Mouse (Mus musculus) A20 (cell line): ENCODE results near the gene Tuba1c.

ENCODE experiments used
- DNase-seq: peaks from one replicate; pipeline ENCODE4 v3.0.0-alpha.2; 2011; ENCODE audit warnings: low read depth, low spot score

Tuba1c gene

GRCm38 (mm10) chr15:98994957-98995520 lies 34.7 kb upstream of the Tuba1c start:
- DNase-seq, result no peak

- DNase-seq, result no peak
Measured at GRCm38 (mm10) chr15:98996840-98997239, 32.9 kb upstream of the Tuba1c start.

- no peak for DNase-seq
Measured at GRCm38 (mm10) chr15:98997938-98998774, 31.5 kb upstream of the Tuba1c start.

- no peak for DNase-seq
Measured at GRCm38 (mm10) chr15:98998775-98999157, 30.9 kb upstream of the Tuba1c start.

- DNase-seq, result peak; percentile 79
Measured at GRCm38 (mm10) chr15:99000535-99001283, 29.0 kb upstream of the Tuba1c start.

- DNase-seq, result no peak
Measured at GRCm38 (mm10) chr15:99001451-99001931, 28.2 kb upstream of the Tuba1c start.

- peak; percentile 36 for DNase-seq
Measured at GRCm38 (mm10) chr15:99003600-99003999, 26.1 kb upstream of the Tuba1c start.

GRCm38 (mm10) chr15:99008801-99009241 lies 20.9 kb upstream of the Tuba1c start:
- peak; percentile 86 for DNase-seq

GRCm38 (mm10) chr15:99010896-99011295 lies 18.8 kb upstream of the Tuba1c start:
- DNase-seq, result no peak

GRCm38 (mm10) chr15:99011946-99012345 lies 17.7 kb upstream of the Tuba1c start:
- DNase-seq, result no peak

- DNase-seq, result no peak
Measured at GRCm38 (mm10) chr15:99014496-99015030, 15.1 kb upstream of the Tuba1c start.

- peak; percentile 33 for DNase-seq
Measured at GRCm38 (mm10) chr15:99017355-99017761, 12.3 kb upstream of the Tuba1c start.

GRCm38 (mm10) chr15:99017986-99018385 lies 11.7 kb upstream of the Tuba1c start:
- no peak for DNase-seq

- DNase-seq, result no peak
Measured at GRCm38 (mm10) chr15:99018630-99019029, 11.1 kb upstream of the Tuba1c start.

- no peak for DNase-seq
Measured at GRCm38 (mm10) chr15:99019436-99019835, 10.3 kb upstream of the Tuba1c start.

GRCm38 (mm10) chr15:99020171-99020570 lies 9.5 kb upstream of the Tuba1c start:
- DNase-seq, result no peak

GRCm38 (mm10) chr15:99021255-99021654 lies 8.4 kb upstream of the Tuba1c start:
- DNase-seq, result no peak

GRCm38 (mm10) chr15:99024668-99025314 lies 4.9 kb upstream of the Tuba1c start:
- peak; percentile 88 for DNase-seq

- peak; percentile 80 for DNase-seq
Measured at GRCm38 (mm10) chr15:99025414-99025813, 4.3 kb upstream of the Tuba1c start.

GRCm38 (mm10) chr15:99026259-99026658 lies 3.4 kb upstream of the Tuba1c start:
- DNase-seq, result peak; percentile 89

GRCm38 (mm10) chr15:99027116-99027515 lies 2.6 kb upstream of the Tuba1c start:
- DNase-seq, result peak; percentile 48
